Mouse (Mus musculus): ENCODE results near the gene Itsn1. TPM values are rescaled to one million over a fixed set of nuclear protein-coding genes. Genes with fewer than 3 reads are reported as not detected.
A peak's percentile ranks its signal among the peaks of the same experiment; 100 is the strongest.

Gene Itsn1
- polyA plus RNA-seq, 2 experiments: 31.4 to 46.8 TPM

GRCm38 (mm10) chr16:91822759-91823158 lies 93.7 kb downstream of the Itsn1 start:
- H3K9me3 ChIP-seq (ENCODE audit: control insufficient read depth, low read length): no peaks in the 10 kb centered on the region
- TF ChIP-seq CTCF (IDR thresholded peaks at IDR 0.05; ENCODE audit: low read depth) (no peak), EP300 (IDR thresholded peaks at IDR 0.05; ENCODE audit: low read depth) (peak; percentile 85)
- H3K27ac ChIP-seq: peak overlapping the region; percentile 58
- H3K9ac ChIP-seq (replicated peaks): peak overlapping the region; percentile 52
- no peaks in the 10 kb centered on the region for H3K27me3 ChIP-seq (ENCODE audit: control insufficient read depth, insufficient read depth, low read length)
- peaks cover 24 to 31% of the 10 kb centered on the region in 2 experiments for H3K4me1 ChIP-seq (replicated peaks; ENCODE audit: control insufficient read depth in 2 of 2, insufficient read depth in 2 of 2, low read length in 1 of 2)
- H3K36me3 ChIP-seq (replicated peaks; ENCODE audit: control insufficient read depth, insufficient read depth, low read depth): peaks cover 78% of the 10 kb centered on the region
- peak overlapping the region; percentile 61 for H3K4me2 ChIP-seq (ENCODE audit: low read depth)
- WGBS (ENCODE audit: insufficient replicate concordance): 28% methylated on average over 6 of the region's 6 CpGs
- DNase-seq (ENCODE audit: low read depth in 3 of 3, low spot score in 3 of 3) (peak; percentile 67 to 78 (median 68)), ATAC-seq (ENCODE audit: insufficient read depth) (peak; percentile 85)
- no peak overlapping the region for H3K4me3 ChIP-seq (ENCODE audit: insufficient read depth in 1 of 2, low read depth in 2 of 2, low read length in 2 of 2)

GRCm38 (mm10) chr16:91825774-91826325 lies 96.8 kb downstream of the Itsn1 start:
- Histone ChIP-seq H3K27ac (no peak overlapping the region), H3K4me3 (ENCODE audit: insufficient read depth in 1 of 2, low read depth in 2 of 2, low read length in 2 of 2) (no peak overlapping the region), H3K4me1 (replicated peaks; ENCODE audit: control insufficient read depth in 2 of 2, insufficient read depth in 2 of 2, low read length in 1 of 2) (peaks cover 24 to 31% of the 10 kb centered on the region in 2 experiments), H3K4me2 (ENCODE audit: low read depth) (no peak overlapping the region), H3K36me3 (replicated peaks; ENCODE audit: control insufficient read depth, insufficient read depth, low read depth) (peaks cover 73% of the 10 kb centered on the region), H3K9me3 (ENCODE audit: control insufficient read depth, low read length) (no peaks in the 10 kb centered on the region), H3K27me3 (ENCODE audit: control insufficient read depth, insufficient read depth, low read length) (no peaks in the 10 kb centered on the region), H3K9ac (replicated peaks) (no peak overlapping the region)
- ATAC-seq (ENCODE audit: insufficient read depth) (peak; percentile 43), DNase-seq (ENCODE audit: low read depth in 3 of 3, low spot score in 3 of 3) (peak; percentile 27 to 46 (median 37))
- 8% methylated on average over 9 of the region's 9 CpGs for WGBS (ENCODE audit: insufficient replicate concordance)
- TF ChIP-seq EP300 (IDR thresholded peaks at IDR 0.05; ENCODE audit: low read depth): no peak
- no peak for TF ChIP-seq CTCF (IDR thresholded peaks at IDR 0.05; ENCODE audit: low read depth)

- DNase-seq (ENCODE audit: low read depth in 3 of 3, low spot score in 3 of 3): no peak
- H3K4me3 ChIP-seq (ENCODE audit: insufficient read depth in 1 of 2, low read depth in 2 of 2, low read length in 2 of 2): no peak overlapping the region
- no peak overlapping the region for H3K9ac ChIP-seq (replicated peaks)
- TF ChIP-seq EP300 (IDR thresholded peaks at IDR 0.05; ENCODE audit: low read depth) (no peak), CTCF (IDR thresholded peaks at IDR 0.05; ENCODE audit: low read depth) (no peak)
- WGBS (ENCODE audit: insufficient replicate concordance): 84% methylated on average over 2 of the region's 2 CpGs
- peaks cover 72% of the 10 kb centered on the region for H3K36me3 ChIP-seq (replicated peaks; ENCODE audit: control insufficient read depth, insufficient read depth, low read depth)
- no peak for ATAC-seq (ENCODE audit: insufficient read depth)
- no peak overlapping the region for H3K27ac ChIP-seq
- no peaks in the 10 kb centered on the region for H3K27me3 ChIP-seq (ENCODE audit: control insufficient read depth, insufficient read depth, low read length)
- peaks cover 24 to 31% of the 10 kb centered on the region in 2 experiments for H3K4me1 ChIP-seq (replicated peaks; ENCODE audit: control insufficient read depth in 2 of 2, insufficient read depth in 2 of 2, low read length in 1 of 2)
- H3K4me2 ChIP-seq (ENCODE audit: low read depth): no peak overlapping the region
- no peaks in the 10 kb centered on the region for H3K9me3 ChIP-seq (ENCODE audit: control insufficient read depth, low read length)
These were observed 97.8 kb downstream of the Itsn1 start for GRCm38 (mm10) chr16:91826893-91827292.

DNA sequence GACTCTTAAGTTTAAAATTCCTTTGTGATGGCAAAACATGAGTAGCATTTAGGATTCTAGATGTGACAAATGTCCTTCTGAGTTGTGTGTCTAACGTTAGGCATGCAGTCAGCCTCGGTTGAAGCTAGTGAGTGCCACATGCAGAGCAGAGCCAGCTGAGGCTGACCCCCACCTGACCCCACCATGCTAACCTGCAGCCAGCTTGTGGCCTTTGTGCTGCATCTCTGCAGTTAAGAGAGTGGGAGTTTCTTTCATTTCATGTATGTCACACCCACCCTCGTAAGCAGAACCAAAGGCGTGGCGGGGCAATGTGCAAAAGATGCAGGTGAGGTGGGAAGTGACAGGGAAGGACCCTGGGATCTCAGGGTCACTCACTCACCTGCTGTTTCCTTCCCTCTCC lies 98.4 kb downstream of the Itsn1 start:
- TF ChIP-seq CTCF (IDR thresholded peaks at IDR 0.05; ENCODE audit: low read depth) (no peak), EP300 (IDR thresholded peaks at IDR 0.05; ENCODE audit: low read depth) (no peak)
- Histone ChIP-seq H3K27me3 (ENCODE audit: control insufficient read depth, insufficient read depth, low read length) (no peaks in the 10 kb centered on the region), H3K4me1 (replicated peaks; ENCODE audit: control insufficient read depth in 2 of 2, insufficient read depth in 2 of 2, low read length in 1 of 2) (peaks cover 19 to 28% of the 10 kb centered on the region in 2 experiments), H3K27ac (no peak overlapping the region), H3K4me3 (ENCODE audit: insufficient read depth in 1 of 2, low read depth in 2 of 2, low read length in 2 of 2) (no peak overlapping the region), H3K9ac (replicated peaks) (no peak overlapping the region), H3K9me3 (ENCODE audit: control insufficient read depth, low read length) (no peaks in the 10 kb centered on the region), H3K4me2 (ENCODE audit: low read depth) (no peak overlapping the region), H3K36me3 (replicated peaks; ENCODE audit: control insufficient read depth, insufficient read depth, low read depth) (peaks cover 71% of the 10 kb centered on the region)
- no peak for DNase-seq (ENCODE audit: low read depth in 3 of 3, low spot score in 3 of 3)
- no peak for ATAC-seq (ENCODE audit: insufficient read depth)
- 68% methylated on average over 5 of the region's 5 CpGs for WGBS (ENCODE audit: insufficient replicate concordance)

- TF ChIP-seq CTCF (IDR thresholded peaks at IDR 0.05; ENCODE audit: low read depth) (no peak), EP300 (IDR thresholded peaks at IDR 0.05; ENCODE audit: low read depth) (no peak)
- no peak for DNase-seq (ENCODE audit: low read depth in 3 of 3, low spot score in 3 of 3)
- Histone ChIP-seq H3K4me1 (replicated peaks; ENCODE audit: control insufficient read depth in 2 of 2, insufficient read depth in 2 of 2, low read length in 1 of 2) (peaks cover 12 to 21% of the 10 kb centered on the region in 2 experiments), H3K36me3 (replicated peaks; ENCODE audit: control insufficient read depth, insufficient read depth, low read depth) (peaks cover 66% of the 10 kb centered on the region), H3K27ac (no peak overlapping the region), H3K9me3 (ENCODE audit: control insufficient read depth, low read length) (no peaks in the 10 kb centered on the region), H3K27me3 (ENCODE audit: control insufficient read depth, insufficient read depth, low read length) (no peaks in the 10 kb centered on the region), H3K4me2 (ENCODE audit: low read depth) (no peak overlapping the region), H3K4me3 (ENCODE audit: insufficient read depth in 1 of 2, low read depth in 2 of 2, low read length in 2 of 2) (no peak overlapping the region), H3K9ac (replicated peaks) (no peak overlapping the region)
- WGBS (ENCODE audit: insufficient replicate concordance): 90% methylated on average over 7 of the region's 7 CpGs
- ATAC-seq (ENCODE audit: insufficient read depth): no peak
These were observed 99.1 kb downstream of the Itsn1 start for GRCm38 (mm10) chr16:91828160-91828559.

All from liver, embryonic 14.5 days (tissue).